Mouse (Mus musculus) effector memory CD4-positive, alpha-beta T cell, adult 5 months (primary cell): ENCODE results near the gene Defb11. TPM values are rescaled to one million over a fixed set of nuclear protein-coding genes. Genes with fewer than 3 reads are reported as not detected.

ENCODE experiments used
- polyA plus RNA-seq: library from polyadenylated mRNA; unstranded; fragments of 100-300 nt; shearing (Covaris generic); gene quantifications from one replicate; pipeline ENCODE4 v1.2.1, GENCODE M21; 2017

Defb11 gene
- polyA plus RNA-seq = not detected

GRCm38 (mm10) chr8:21906290-21906689, at the start of gene Defb11:
Defb11 (minus strand) TSS chr8:21906412.

GRCm38 (mm10) chr8:21946462-21946861, 40.2 kb upstream of the Defb11 start, which contains the start of gene Defb13:
Defb13 (plus strand) TSS chr8:21946762.

GRCm38 (mm10) chr8:21938052-21938451, 31.8 kb upstream of the Defb11 start, which contains the start of gene Defb35:
Defb35 (plus strand) TSS chr8:21938352.

GRCm38 (mm10) chr8:21932610-21933009, 26.4 kb upstream of the Defb11 start, which contains the start of gene Defb15:
Defb15 (minus strand) TSS chr8:21932710.

GRCm38 (mm10) chr8:21885321-21885720, 20.9 kb downstream of the Defb11 start, which contains the start of gene Defb9:
Defb9 (minus strand) TSS chr8:21885421.

GRCm38 (mm10) chr8:21858586-21858985, 47.6 kb downstream of the Defb11 start, which contains the start of gene Defb10:
Defb10 (plus strand) TSS chr8:21858901.

Other genes with a start within 250 kb of the Defb11 start
- not detected for gene Defa34, start 240.6 kb downstream of the Defb11 start, polyA plus RNA-seq
- gene AY761184, start 202.8 kb downstream of the Defb11 start, polyA plus RNA-seq = not detected
- not detected for gene Defa24, start 171.9 kb downstream of the Defb11 start, polyA plus RNA-seq
- not detected for gene Defb50, start 82.9 kb downstream of the Defb11 start, polyA plus RNA-seq
- not detected for gene Defb2, start 66.5 kb downstream of the Defb11 start, polyA plus RNA-seq
- gene Defb10, start 47.5 kb downstream of the Defb11 start, polyA plus RNA-seq = not detected
- gene Defb9, start 21.0 kb downstream of the Defb11 start, polyA plus RNA-seq = not detected
- not detected for gene Defb15, start 26.3 kb upstream of the Defb11 start, polyA plus RNA-seq
- gene Defb35, start 31.9 kb upstream of the Defb11 start, polyA plus RNA-seq = not detected
- gene Defb13, start 40.4 kb upstream of the Defb11 start, polyA plus RNA-seq = not detected
- gene Fam90a1a, start 52.3 kb upstream of the Defb11 start, polyA plus RNA-seq = not detected
- not detected for gene Ccdc70, start 63.4 kb upstream of the Defb11 start, polyA plus RNA-seq
- 0.05 TPM for gene Atp7b, start 153.9 kb upstream of the Defb11 start, polyA plus RNA-seq
- 10.2 TPM for gene Alg11, start 154.3 kb upstream of the Defb11 start, polyA plus RNA-seq
- gene Nek5, start 218.6 kb upstream of the Defb11 start, polyA plus RNA-seq = not detected